Mouse (Mus musculus): ENCODE measurements at regions not wholly inside any gene's neighbourhood (a gene's known extent, or its start where the extent isn't known, plus 50 kb on each side); places are given as distances from the start of the nearest gene placed in this dataset.

DNA sequence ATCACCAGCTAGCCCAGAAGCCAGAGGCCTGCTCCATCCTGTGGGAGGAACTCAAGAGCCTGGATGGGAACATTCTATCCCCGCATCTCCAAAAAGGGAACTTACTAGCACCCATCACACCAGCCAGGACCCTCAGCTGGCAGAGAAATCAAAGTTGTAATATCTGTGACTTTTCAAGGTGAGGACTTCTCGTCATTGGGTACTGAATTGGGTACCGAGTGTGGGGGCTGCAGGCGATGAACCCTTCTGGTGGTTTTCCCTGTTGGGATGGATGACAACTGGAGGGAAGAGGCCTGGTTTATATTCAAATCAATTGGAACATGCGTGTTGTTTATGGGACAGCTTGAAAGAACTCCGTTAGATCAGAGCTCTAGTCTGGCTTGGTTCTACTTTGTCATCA, 187.1 kb upstream of the Gjb5 start:
- H3K79me2 ChIP-seq (ENCODE audit: control insufficient read depth, insufficient read depth) = no peaks in the 10 kb centered on the region
- no peak overlapping the region for H3K4me3 ChIP-seq
- no peaks in the 10 kb centered on the region for H3K27me3 ChIP-seq (ENCODE audit: control insufficient read depth, insufficient read depth, insufficient read length)
- H3ac ChIP-seq (ENCODE audit: control insufficient read depth, insufficient read length) = no peak overlapping the region
- TF ChIP-seq SRF (IDR thresholded peaks at IDR 0.05; ENCODE audit: control insufficient read depth, insufficient read length, low read depth) (no peak), MYOG (IDR thresholded peaks at IDR 0.05; ENCODE audit: control insufficient read depth in 1 of 3, insufficient read depth in 1 of 3, insufficient read length in 2 of 3, low read depth in 2 of 3) (no peak), POLR2AphosphoS2 (IDR thresholded peaks at IDR 0.05; ENCODE audit: insufficient read length, low read depth) (no peak), POLR2A (IDR thresholded peaks at IDR 0.05; ENCODE audit: insufficient read length, low read depth) (no peak), MAX (IDR thresholded peaks at IDR 0.05; ENCODE audit: low read depth) (no peak), REST (IDR thresholded peaks at IDR 0.05; ENCODE audit: insufficient read depth, insufficient read length) (no peak), MYOD1 (IDR thresholded peaks at IDR 0.05; ENCODE audit: control insufficient read depth in 1 of 3, insufficient read length in 2 of 3, low read depth in 2 of 3) (no peak), TCF3 (IDR thresholded peaks at IDR 0.05; ENCODE audit: insufficient read length, low read depth) (no peak), CEBPB (IDR thresholded peaks at IDR 0.05; ENCODE audit: insufficient read depth, poor library complexity, severe bottlenecking) (no peak), TCF12 (IDR thresholded peaks at IDR 0.05; ENCODE audit: insufficient read depth, poor library complexity, severe bottlenecking) (no peak), USF1 (IDR thresholded peaks at IDR 0.05; ENCODE audit: low read depth) (no peak), E2F4 (IDR thresholded peaks at IDR 0.05; ENCODE audit: insufficient read depth) (no peak)
- no peaks in the 10 kb centered on the region for H3K36me3 ChIP-seq (ENCODE audit: control insufficient read depth, insufficient read depth)
- H3K4me2 ChIP-seq (ENCODE audit: low read depth) = no peak overlapping the region

DNA sequence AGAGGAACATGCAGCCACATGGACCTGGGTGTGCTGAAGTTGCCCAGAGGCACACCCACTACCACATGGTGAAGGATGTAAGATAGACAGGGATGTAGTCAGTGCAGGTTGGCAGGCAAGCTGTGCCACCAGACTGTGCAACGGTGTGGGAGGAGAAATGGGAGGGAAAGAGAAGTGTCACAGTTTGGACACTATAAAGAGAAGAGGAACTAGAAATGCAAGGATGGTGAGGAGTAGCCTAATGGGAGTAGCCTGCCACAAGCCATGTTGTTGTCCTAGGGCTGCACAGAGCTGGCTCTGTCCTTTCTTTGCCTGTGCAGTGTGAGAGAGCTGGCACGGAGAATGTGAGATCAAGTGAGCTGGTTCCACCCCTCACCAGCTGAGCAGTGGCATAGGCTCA, 185.3 kb upstream of the Gjb5 start:
- H3K36me3 ChIP-seq (ENCODE audit: control insufficient read depth, insufficient read depth) = no peaks in the 10 kb centered on the region
- H3K27me3 ChIP-seq (ENCODE audit: control insufficient read depth, insufficient read depth, insufficient read length) = no peaks in the 10 kb centered on the region
- no peak for TF ChIP-seq E2F4 (IDR thresholded peaks at IDR 0.05; ENCODE audit: insufficient read depth)
- TF ChIP-seq POLR2AphosphoS2 (IDR thresholded peaks at IDR 0.05; ENCODE audit: insufficient read length, low read depth) = no peak
- TF ChIP-seq MAX (IDR thresholded peaks at IDR 0.05; ENCODE audit: low read depth) = no peak
- no peak for TF ChIP-seq TCF12 (IDR thresholded peaks at IDR 0.05; ENCODE audit: insufficient read depth, poor library complexity, severe bottlenecking)
- TF ChIP-seq REST (IDR thresholded peaks at IDR 0.05; ENCODE audit: insufficient read depth, insufficient read length) = no peak
- no peak for TF ChIP-seq TCF3 (IDR thresholded peaks at IDR 0.05; ENCODE audit: insufficient read length, low read depth)
- TF ChIP-seq MYOD1 (IDR thresholded peaks at IDR 0.05; ENCODE audit: control insufficient read depth in 1 of 3, insufficient read length in 2 of 3, low read depth in 2 of 3) = no peak
- no peak for TF ChIP-seq CEBPB (IDR thresholded peaks at IDR 0.05; ENCODE audit: insufficient read depth, poor library complexity, severe bottlenecking)
- TF ChIP-seq SRF (IDR thresholded peaks at IDR 0.05; ENCODE audit: control insufficient read depth, insufficient read length, low read depth) = no peak
- TF ChIP-seq POLR2A (IDR thresholded peaks at IDR 0.05; ENCODE audit: insufficient read length, low read depth) = no peak
- H3K79me2 ChIP-seq (ENCODE audit: control insufficient read depth, insufficient read depth) = no peaks in the 10 kb centered on the region
- no peak overlapping the region for H3K4me2 ChIP-seq (ENCODE audit: low read depth)
- H3ac ChIP-seq (ENCODE audit: control insufficient read depth, insufficient read length) = no peak overlapping the region
- H3K4me3 ChIP-seq = no peak overlapping the region

DNA sequence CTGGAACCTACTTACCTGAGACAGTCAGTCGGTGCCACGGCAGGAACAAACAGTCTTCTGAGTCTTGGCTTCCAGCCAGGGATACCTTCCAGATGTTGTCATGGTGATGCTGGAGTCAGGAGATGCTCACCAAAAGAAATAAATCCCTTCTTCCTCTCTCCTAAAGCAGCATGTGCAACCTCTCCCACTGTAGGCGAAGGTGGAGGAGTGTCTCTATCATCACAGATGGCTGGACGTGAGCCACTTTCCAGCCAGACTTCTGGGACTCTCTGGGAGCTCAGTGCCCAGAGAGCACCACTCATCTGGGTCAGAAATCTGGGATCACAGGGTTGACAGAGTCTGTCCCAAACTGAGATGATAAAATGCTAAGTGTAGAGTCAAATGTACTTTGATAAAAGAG, 184.8 kb upstream of the Gjb5 start:
- no peak overlapping the region for H3K4me2 ChIP-seq (ENCODE audit: low read depth)
- H3ac ChIP-seq (ENCODE audit: control insufficient read depth, insufficient read length) = no peak overlapping the region
- TF ChIP-seq TCF3 (IDR thresholded peaks at IDR 0.05; ENCODE audit: insufficient read length, low read depth) = no peak
- TF ChIP-seq MAX (IDR thresholded peaks at IDR 0.05; ENCODE audit: low read depth) = no peak
- no peak for TF ChIP-seq MYOG (IDR thresholded peaks at IDR 0.05; ENCODE audit: control insufficient read depth in 1 of 3, insufficient read depth in 1 of 3, insufficient read length in 2 of 3, low read depth in 2 of 3)
- TF ChIP-seq CEBPB (IDR thresholded peaks at IDR 0.05; ENCODE audit: insufficient read depth, poor library complexity, severe bottlenecking) = no peak
- no peak for TF ChIP-seq USF1 (IDR thresholded peaks at IDR 0.05; ENCODE audit: low read depth)
- TF ChIP-seq POLR2AphosphoS2 (IDR thresholded peaks at IDR 0.05; ENCODE audit: insufficient read length, low read depth) = no peak

DNA sequence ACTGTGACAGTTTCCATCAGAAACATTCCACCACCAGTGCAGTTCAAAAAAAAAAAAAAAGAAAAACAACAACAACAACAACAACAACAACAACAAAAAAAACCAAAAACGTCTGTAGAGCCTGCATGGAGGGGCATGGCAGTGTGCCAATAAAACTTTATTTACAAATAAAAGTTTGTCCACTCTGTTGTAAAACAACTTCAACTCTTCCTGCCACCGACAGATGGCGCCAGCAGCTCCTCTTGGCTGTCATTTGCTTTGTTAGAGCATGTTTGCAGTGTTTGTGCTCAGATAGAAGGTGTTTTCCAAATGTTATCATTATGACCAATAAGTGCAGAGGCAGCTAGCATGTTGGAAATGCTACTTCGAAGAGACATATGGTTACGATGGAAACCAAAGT, 179.0 kb upstream of the Gjb5 start:
- no peak overlapping the region for H3ac ChIP-seq (ENCODE audit: control insufficient read depth, insufficient read length)
- no peak for TF ChIP-seq MYOD1 (IDR thresholded peaks at IDR 0.05; ENCODE audit: control insufficient read depth in 1 of 3, insufficient read length in 2 of 3, low read depth in 2 of 3)
- TF ChIP-seq TCF3 (IDR thresholded peaks at IDR 0.05; ENCODE audit: insufficient read length, low read depth) = no peak
- TF ChIP-seq SRF (IDR thresholded peaks at IDR 0.05; ENCODE audit: control insufficient read depth, insufficient read length, low read depth) = no peak
- TF ChIP-seq REST (IDR thresholded peaks at IDR 0.05; ENCODE audit: insufficient read depth, insufficient read length) = no peak
- no peak for TF ChIP-seq POLR2A (IDR thresholded peaks at IDR 0.05; ENCODE audit: insufficient read length, low read depth)
- TF ChIP-seq E2F4 (IDR thresholded peaks at IDR 0.05; ENCODE audit: insufficient read depth) = no peak
- H3K4me2 ChIP-seq (ENCODE audit: low read depth) = no peak overlapping the region
- H3K79me2 ChIP-seq (ENCODE audit: control insufficient read depth, insufficient read depth) = no peaks in the 10 kb centered on the region
- no peak overlapping the region for H3K4me3 ChIP-seq
- no peaks in the 10 kb centered on the region for H3K36me3 ChIP-seq (ENCODE audit: control insufficient read depth, insufficient read depth)
- H3K27me3 ChIP-seq (ENCODE audit: control insufficient read depth, insufficient read depth, insufficient read length) = no peaks in the 10 kb centered on the region

More for the DNA sequence above, 184.8 kb upstream of the Gjb5 start:
- H3K4me3 ChIP-seq = no peak overlapping the region
- no peaks in the 10 kb centered on the region for H3K79me2 ChIP-seq (ENCODE audit: control insufficient read depth, insufficient read depth)
- no peaks in the 10 kb centered on the region for H3K27me3 ChIP-seq (ENCODE audit: control insufficient read depth, insufficient read depth, insufficient read length)
- no peaks in the 10 kb centered on the region for H3K36me3 ChIP-seq (ENCODE audit: control insufficient read depth, insufficient read depth)

DNA sequence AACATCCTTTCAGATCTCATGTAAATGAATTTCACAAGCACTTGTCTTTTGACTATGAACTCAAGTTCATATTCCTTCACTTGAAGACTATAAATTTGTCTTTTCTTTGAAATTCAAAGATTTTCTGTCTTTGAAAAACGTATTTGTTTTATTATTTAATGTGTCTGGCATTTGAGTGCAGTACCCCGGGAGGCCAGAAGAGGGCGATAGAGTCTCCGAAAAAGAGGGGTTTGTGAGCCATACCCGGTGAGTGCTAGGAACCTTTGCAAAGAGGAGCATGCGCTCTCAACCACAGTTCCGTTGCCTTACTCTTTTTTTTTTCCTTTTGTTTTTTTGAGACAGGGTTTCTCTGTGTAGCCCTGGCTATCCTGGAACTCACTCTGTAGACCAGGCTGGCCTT, 177.6 kb upstream of the Gjb5 start:
- Histone ChIP-seq H3K36me3 (ENCODE audit: control insufficient read depth, insufficient read depth) (no peaks in the 10 kb centered on the region), H3ac (ENCODE audit: control insufficient read depth, insufficient read length) (no peak overlapping the region), H3K4me3 (no peak overlapping the region), H3K4me2 (ENCODE audit: low read depth) (no peak overlapping the region), H3K27me3 (ENCODE audit: control insufficient read depth, insufficient read depth, insufficient read length) (no peaks in the 10 kb centered on the region), H3K79me2 (ENCODE audit: control insufficient read depth, insufficient read depth) (no peaks in the 10 kb centered on the region)
- TF ChIP-seq REST (IDR thresholded peaks at IDR 0.05; ENCODE audit: insufficient read depth, insufficient read length) (no peak), USF1 (IDR thresholded peaks at IDR 0.05; ENCODE audit: low read depth) (no peak), POLR2AphosphoS2 (IDR thresholded peaks at IDR 0.05; ENCODE audit: insufficient read length, low read depth) (no peak), SRF (IDR thresholded peaks at IDR 0.05; ENCODE audit: control insufficient read depth, insufficient read length, low read depth) (no peak), TCF12 (IDR thresholded peaks at IDR 0.05; ENCODE audit: insufficient read depth, poor library complexity, severe bottlenecking) (no peak), MYOG (IDR thresholded peaks at IDR 0.05; ENCODE audit: control insufficient read depth in 1 of 3, insufficient read depth in 1 of 3, insufficient read length in 2 of 3, low read depth in 2 of 3) (no peak), MYOD1 (IDR thresholded peaks at IDR 0.05; ENCODE audit: control insufficient read depth in 1 of 3, insufficient read length in 2 of 3, low read depth in 2 of 3) (no peak), CEBPB (IDR thresholded peaks at IDR 0.05; ENCODE audit: insufficient read depth, poor library complexity, severe bottlenecking) (no peak), E2F4 (IDR thresholded peaks at IDR 0.05; ENCODE audit: insufficient read depth) (no peak)

Measured in myocyte (in vitro differentiated cells).